Mouse (Mus musculus) embryo, embryonic 11.5 days (tissue): ENCODE measurements around the gene Flna.
"Not testable (repeated sequence)": the region's sequence is repeated elsewhere in the genome, so short reads cannot be mapped to it uniquely, and the experiment has no call there.

Experiments
- DNase-seq: peaks from one replicate; pipeline ENCODE4 v3.0.0-alpha.2; 2012; ENCODE audit warnings: low read depth, low spot score

Flna gene

GRCm38 (mm10) chrX:74246213-74246681, 3.4 kb downstream of the Flna start:
- peak; percentile 81 for DNase-seq

GRCm38 (mm10) chrX:74245687-74246086, 3.9 kb downstream of the Flna start:
- peak; percentile 43 for DNase-seq

- DNase-seq: no peak
Measured at GRCm38 (mm10) chrX:74245107-74245506, 4.5 kb downstream of the Flna start.

GRCm38 (mm10) chrX:74244614-74245083, 5.0 kb downstream of the Flna start:
- DNase-seq: peak; percentile 53

GRCm38 (mm10) chrX:74243807-74244206, 5.8 kb downstream of the Flna start:
- no peak for DNase-seq

GRCm38 (mm10) chrX:74243396-74243795, 6.2 kb downstream of the Flna start:
- no peak for DNase-seq

- no peak for DNase-seq
Measured at GRCm38 (mm10) chrX:74240332-74240731, 9.3 kb downstream of the Flna start.

GRCm38 (mm10) chrX:74233196-74233595, 16.4 kb downstream of the Flna start:
- no peak for DNase-seq

- no peak for DNase-seq
Measured at GRCm38 (mm10) chrX:74230038-74230437, 19.6 kb downstream of the Flna start.

GRCm38 (mm10) chrX:74220099-74220498, 29.5 kb downstream of the Flna start:
- not testable (repeated sequence) for DNase-seq

- no peak for DNase-seq
Measured at GRCm38 (mm10) chrX:74219449-74219848, 30.2 kb downstream of the Flna start.

GRCm38 (mm10) chrX:74218496-74218895, 31.1 kb downstream of the Flna start:
- no peak for DNase-seq

GRCm38 (mm10) chrX:74203556-74203955, 46.1 kb downstream of the Flna start:
- DNase-seq: no peak

GRCm38 (mm10) chrX:74176959-74177358, 72.7 kb downstream of the Flna start, which contains the start of gene Tktl1:
Gene Tktl1 (plus strand): TSS chrX:74177259.
- DNase-seq: no peak
